Mouse (Mus musculus) MEL (cell line): ENCODE results near the gene Slc7a5. TPM values are rescaled to one million over a fixed set of nuclear protein-coding genes. Genes with fewer than 3 reads are reported as not detected.
A peak's percentile ranks its signal among the peaks of the same experiment; 100 is the strongest.

ENCODE experiments used
- DNase-seq: peaks from one replicate; pipeline ENCODE4 v3.0.0; 2011; ENCODE audit warnings: low read depth, low spot score
- H3K27ac ChIP-seq: 2 replicates; pipeline ENCODE4 v1.5.1; 2012; ENCODE audit warnings: low read depth, mild to moderate bottlenecking, control low read depth, low read length, moderate library complexity; ENCODE audit not compliant: control insufficient read depth
- H3K27me3 ChIP-seq, 2 experiments: fragments of 150-350 bp in 1 of 2; sonication (generic) in 1 of 2; 2 replicates each; pipeline ENCODE4 v1.6.1; 2012; ENCODE audit warnings: low read length in 2 of 2, mild to moderate bottlenecking in 2 of 2, improper control_type of control experiment in 1 of 2, moderate library complexity in 1 of 2; ENCODE audit not compliant: insufficient read depth in 2 of 2, control insufficient read depth in 1 of 2
- H3K36me3 ChIP-seq, 2 experiments: 2 replicates each; pipeline ENCODE4 v1.6.1; 2012 to 2014; ENCODE audit warnings: low read length in 2 of 2, improper control_type of control experiment in 1 of 2, inconsistent platforms in 1 of 2, mild to moderate bottlenecking in 1 of 2; ENCODE audit not compliant: insufficient read depth in 2 of 2, control insufficient read depth in 1 of 2
- H3K4me1 ChIP-seq, 2 experiments: fragments of 150-350 bp in 1 of 2; sonication (generic) in 1 of 2; 2 replicates each; pipeline ENCODE4 v1.6.1; 2012; ENCODE audit warnings: low read length in 2 of 2, improper control_type of control experiment in 1 of 2, mild to moderate bottlenecking in 1 of 2; ENCODE audit not compliant: insufficient read depth in 2 of 2, control insufficient read depth in 1 of 2
- H3K4me3 ChIP-seq, 2 experiments: fragments of 150-350 bp in 1 of 2; sonication (generic) in 1 of 2; 2 replicates each; pipeline ENCODE4 v1.5.1; 2012; ENCODE audit warnings: low read depth in 2 of 2, low read length in 2 of 2, mild to moderate bottlenecking in 2 of 2, moderate library complexity in 2 of 2, control low read depth in 1 of 2, improper control_type of control experiment in 1 of 2; ENCODE audit not compliant: control insufficient read depth in 1 of 2, insufficient read depth in 1 of 2
- H3K79me2 ChIP-seq: 2 replicates; pipeline ENCODE4 v1.6.1; 2012; ENCODE audit warnings: mild to moderate bottlenecking, low read length, moderate library complexity; ENCODE audit not compliant: control insufficient read depth, poor library complexity, insufficient read depth
- H3K9ac ChIP-seq: 2 replicates; pipeline ENCODE4 v1.6.1; 2012; ENCODE audit warnings: low read depth, mild to moderate bottlenecking, control low read depth, low read length, moderate library complexity; ENCODE audit not compliant: control insufficient read depth, poor library complexity, severe bottlenecking
- H3K9me3 ChIP-seq: fragments of 150-350 bp; sonication (generic); replicated peaks from 2 replicates; pipeline ENCODE4 v1.6.1; 2012; ENCODE audit warnings: mild to moderate bottlenecking, low read length, improper control_type of control experiment, moderate library complexity; ENCODE audit not compliant: insufficient read depth
- BHLHE40 ChIP-seq: IDR thresholded peaks from 2 replicates; pipeline ENCODE4 v1.6.1; 2012; ENCODE audit warnings: low read depth, mild to moderate bottlenecking, inconsistent platforms, low read length, improper control_type of control experiment, borderline replicate concordance
- CHD1 ChIP-seq: IDR thresholded peaks from 2 replicates; pipeline ENCODE4 v1.6.1; 2012; ENCODE audit warnings: low read depth, mild to moderate bottlenecking, inconsistent platforms, low read length, improper control_type of control experiment
- CHD2 ChIP-seq: IDR thresholded peaks from 2 replicates; pipeline ENCODE4 v1.6.1; 2011; ENCODE audit warnings: low read length, improper control_type of control experiment
- CTCF ChIP-seq, 3 experiments: IDR thresholded peaks in 2 of 3; conservative IDR thresholded peaks in 1 of 3; 2 replicates each; pipeline ENCODE4 v1.5.1; 2011 to 2012; ENCODE audit warnings: low read length in 3 of 3, low read depth in 2 of 3, mild to moderate bottlenecking in 2 of 3, improper control_type of control experiment in 1 of 3, inconsistent platforms in 1 of 3, mixed read lengths in 1 of 3, moderate library complexity in 1 of 3; ENCODE audit not compliant: control insufficient read depth in 1 of 3, insufficient read depth in 1 of 3, poor library complexity in 1 of 3, severe bottlenecking in 1 of 3
- EP300 ChIP-seq, 2 experiments: IDR thresholded peaks; 2 replicates each; pipeline ENCODE4 v1.6.1; 2011; ENCODE audit warnings: improper control_type of control experiment in 2 of 2, low read length in 2 of 2, low read depth in 1 of 2, mild to moderate bottlenecking in 1 of 2
- ETS1 ChIP-seq: IDR thresholded peaks from 2 replicates; pipeline ENCODE4 v1.6.1; 2012; ENCODE audit warnings: low read depth, mild to moderate bottlenecking, inconsistent platforms, low read length, improper control_type of control experiment, moderate library complexity
- GABPA ChIP-seq: IDR thresholded peaks from 2 replicates; pipeline ENCODE4 v1.6.1; 2012; ENCODE audit warnings: low read depth, mild to moderate bottlenecking, inconsistent platforms, low read length, improper control_type of control experiment, moderate library complexity
- HCFC1 ChIP-seq: IDR thresholded peaks from 2 replicates; pipeline ENCODE4 v1.6.1; 2012; ENCODE audit warnings: low read depth, mild to moderate bottlenecking, inconsistent platforms, low read length, improper control_type of control experiment, moderate library complexity
- JUND ChIP-seq: IDR thresholded peaks from 2 replicates; pipeline ENCODE4 v1.6.1; 2011; ENCODE audit warnings: low read depth, mild to moderate bottlenecking, improper control_type of control experiment, low read length
- KAT2A ChIP-seq: conservative IDR thresholded peaks from 2 replicates; pipeline ENCODE4 v1.6.1; 2012; ENCODE audit warnings: low read depth, low read length, improper control_type of control experiment, inconsistent platforms
- MAFK ChIP-seq: IDR thresholded peaks from 2 replicates; pipeline ENCODE4 v1.6.1; 2011; ENCODE audit warnings: low read depth, mild to moderate bottlenecking, low read length, improper control_type of control experiment, borderline replicate concordance
- MAX ChIP-seq: IDR thresholded peaks from 2 replicates; pipeline ENCODE4 v1.6.1; 2011; ENCODE audit warnings: low read length, improper control_type of control experiment
- MAZ ChIP-seq: IDR thresholded peaks from 2 replicates; pipeline ENCODE4 v1.6.1; 2012; ENCODE audit warnings: low read depth, mild to moderate bottlenecking, inconsistent platforms, low read length, improper control_type of control experiment
- MXI1 ChIP-seq: IDR thresholded peaks from 2 replicates; pipeline ENCODE4 v1.6.1; 2011; ENCODE audit warnings: mild to moderate bottlenecking, low read depth, low read length, improper control_type of control experiment
- MYB ChIP-seq: IDR thresholded peaks from 2 replicates; pipeline ENCODE4 v1.6.1; 2011; ENCODE audit warnings: mild to moderate bottlenecking, low read depth, low read length, improper control_type of control experiment
- MYC ChIP-seq: IDR thresholded peaks from 2 replicates; pipeline ENCODE4 v1.6.1; 2011; ENCODE audit warnings: low read depth, mild to moderate bottlenecking, low read length, improper control_type of control experiment, moderate library complexity
- NELFE ChIP-seq: IDR thresholded peaks from 2 replicates; pipeline ENCODE4 v1.6.1; 2011; ENCODE audit warnings: low read depth, low read length, improper control_type of control experiment
- POLR2AphosphoS5 ChIP-seq: IDR thresholded peaks from 2 replicates; pipeline ENCODE4 v1.6.1; 2012; ENCODE audit warnings: low read depth, borderline replicate concordance, mild to moderate bottlenecking, inconsistent platforms, low read length, moderate library complexity, mixed read lengths
- RCOR1 ChIP-seq: IDR thresholded peaks from 2 replicates; pipeline ENCODE4 v1.6.1; 2012; ENCODE audit warnings: low read depth, mild to moderate bottlenecking, inconsistent platforms, low read length, improper control_type of control experiment
- SIN3A ChIP-seq: IDR thresholded peaks from 2 replicates; pipeline ENCODE4 v1.6.1; 2012; ENCODE audit warnings: low read length, improper control_type of control experiment, inconsistent platforms
- SMC3 ChIP-seq: IDR thresholded peaks from 2 replicates; pipeline ENCODE4 v1.6.1; 2011; ENCODE audit warnings: low read depth, low read length, improper control_type of control experiment
- TCF12 ChIP-seq: IDR thresholded peaks from 2 replicates; pipeline ENCODE4 v1.6.1; 2014; ENCODE audit warnings: low read depth, mild to moderate bottlenecking, inconsistent platforms, low read length, improper control_type of control experiment, moderate library complexity
- UBTF ChIP-seq: IDR thresholded peaks from 2 replicates; pipeline ENCODE4 v1.6.1; 2012; ENCODE audit warnings: low read depth, mild to moderate bottlenecking, inconsistent platforms, low read length, improper control_type of control experiment, moderate library complexity, borderline replicate concordance; ENCODE audit not compliant: insufficient read depth
- polyA plus RNA-seq, 2 experiments: library from polyadenylated mRNA; stranded (reverse) in 1 of 2; unstranded in 1 of 2; fragments of >175 nt in 1 of 2; fragments of >200 nt in 1 of 2; gene quantifications; 2 replicates each; pipeline versions ENCODE4 v1.2.1 to v1.2.4; 2012; ENCODE audit warnings: low replicate concordance in 2 of 2, low read depth in 1 of 2; ENCODE audit not compliant: insufficient read length in 2 of 2, insufficient read depth in 1 of 2, missing spikeins in 1 of 2
- total RNA-seq: library from RNA; depleted of rRNA; stranded (reverse); fragments of 300-350 nt; gene quantifications from 2 replicates; pipeline ENCODE4 v1.2.3, GENCODE M21; 2012

The Slc7a5 gene
- total and polyA plus RNA-seq, 3 experiments: 55.0 to 263 (median 108) TPM

- Histone ChIP-seq H3K27me3 (no peaks in the 10 kb centered on the region), H3K9ac (peak overlapping the region; percentile 93), H3K4me3 (peak overlapping the region; percentile 93 to 96), H3K36me3 (peaks cover 9 to 47% of the 10 kb centered on the region in 2 experiments), H3K4me1 (peaks cover 12 to 51% of the 10 kb centered on the region in 2 experiments), H3K27ac (no peak overlapping the region), H3K79me2 (peaks cover 85% of the 10 kb centered on the region), H3K9me3 (no peaks in the 10 kb centered on the region)
- DNase-seq: no peak
- no peak for TF ChIP-seq NELFE
- no peak for TF ChIP-seq BHLHE40
- no peak for TF ChIP-seq SIN3A
- TF ChIP-seq SMC3: 0 out of 2 replicates have a peak, but pooled peaks have one; percentile 1
- TF ChIP-seq TCF12: no peak
- no peak for TF ChIP-seq ETS1
- TF ChIP-seq MAFK: no peak
- no peak for TF ChIP-seq JUND
- peak; percentile 96 for TF ChIP-seq RCOR1
- TF ChIP-seq EP300 (IDR thresholded peaks at IDR 0.05; ENCODE audit: low read depth in 1 of 2, low read length in 2 of 2): no peak
- no peak for TF ChIP-seq HCFC1
- TF ChIP-seq CHD2: no peak
- TF ChIP-seq CHD1: no peak
- TF ChIP-seq GABPA: no peak
- TF ChIP-seq MYB: no peak
- no peak for TF ChIP-seq UBTF
- peak; percentile 60; the same call in 1 of the 2 replicates for TF ChIP-seq MXI1
- TF ChIP-seq CTCF (IDR thresholded peaks at IDR 0.05 in 2 of 3, conservative IDR thresholded peaks at IDR 0.05 in 1 of 3; ENCODE audit: control insufficient read depth in 1 of 3, insufficient read depth in 1 of 3, low read depth in 2 of 3, low read length in 3 of 3, poor library complexity in 1 of 3, severe bottlenecking in 1 of 3): peak in 2 of 3 experiments; percentile 36 to 55; a peak in 5 of 6 replicates
These were observed 3.5 kb downstream of the Slc7a5 start for GRCm38 (mm10) chr8:121903977-121904376.

- H3K27ac ChIP-seq: no peak overlapping the region
- DNase-seq: no peak
- H3K4me3 ChIP-seq: no peak overlapping the region
- TF ChIP-seq POLR2AphosphoS5 (no peak; the same call in 1 of the 2 replicates), MAFK (no peak), BHLHE40 (no peak), HCFC1 (no peak), GABPA (no peak), CTCF (IDR thresholded peaks at IDR 0.05 in 2 of 3, conservative IDR thresholded peaks at IDR 0.05 in 1 of 3; ENCODE audit: control insufficient read depth in 1 of 3, insufficient read depth in 1 of 3, low read depth in 2 of 3, low read length in 3 of 3, poor library complexity in 1 of 3, severe bottlenecking in 1 of 3) (no peak), MAZ (no peak), KAT2A (no peak), MYC (no peak), SIN3A (no peak), RCOR1 (no peak), MAX (no peak)
- peaks cover 100% of the 10 kb centered on the region for H3K79me2 ChIP-seq
- H3K36me3 ChIP-seq: peaks cover 20 to 57% of the 10 kb centered on the region in 2 experiments
- H3K9ac ChIP-seq: peak overlapping the region; percentile 7
- H3K9me3 ChIP-seq: no peaks in the 10 kb centered on the region
- H3K27me3 ChIP-seq: no peaks in the 10 kb centered on the region
- H3K4me1 ChIP-seq: peaks cover 22 to 58% of the 10 kb centered on the region in 2 experiments
These were observed 5.8 kb downstream of the Slc7a5 start for GRCm38 (mm10) chr8:121901498-121902236.
